Mouse (Mus musculus) brain, embryonic 18.5 days (tissue): ENCODE measurements around the gene Sdf4.

ENCODE experiments used
- DNase-seq: peaks from one replicate; pipeline ENCODE4 v3.0.0-alpha.2; 2012; ENCODE audit warnings: low read depth, low spot score

Sdf4 gene

GRCm38 (mm10) chr4:155992241-155992905, at the start of gene Sdf4, which contains the start of gene B3galt6:
Sdf4 (plus strand) TSS chr4:155992872.
B3galt6 (minus strand) TSS chr4:155992649.
- no peak for DNase-seq

- DNase-seq = no peak
Observed at GRCm38 (mm10) chr4:155943049-155943452, 49.6 kb upstream of the Sdf4 start.

GRCm38 (mm10) chr4:155943534-155944249, 49.0 kb upstream of the Sdf4 start, which contains the start of gene Ube2j2:
Ube2j2 (plus strand) TSS chr4:155943831.
- peak; percentile 86 for DNase-seq

- DNase-seq = no peak
Observed at GRCm38 (mm10) chr4:155944271-155944670, 48.4 kb upstream of the Sdf4 start.

GRCm38 (mm10) chr4:155947094-155947493, 45.6 kb upstream of the Sdf4 start:
- DNase-seq = no peak

- no peak for DNase-seq
Observed at GRCm38 (mm10) chr4:155955491-155955890, 37.2 kb upstream of the Sdf4 start.

GRCm38 (mm10) chr4:155959275-155959674, 33.4 kb upstream of the Sdf4 start:
- peak; percentile 39 for DNase-seq

GRCm38 (mm10) chr4:155962167-155962971, 30.3 kb upstream of the Sdf4 start, which contains the start of gene C1qtnf12:
C1qtnf12 (plus strand) TSS chr4:155962318.
- no peak for DNase-seq

GRCm38 (mm10) chr4:155963106-155963505, 29.6 kb upstream of the Sdf4 start:
- no peak for DNase-seq

GRCm38 (mm10) chr4:155964396-155964795, 28.3 kb upstream of the Sdf4 start:
- no peak for DNase-seq

GRCm38 (mm10) chr4:155969043-155969653, 23.5 kb upstream of the Sdf4 start:
- DNase-seq = no peak

- DNase-seq = no peak
Observed at GRCm38 (mm10) chr4:155970286-155970685, 22.4 kb upstream of the Sdf4 start.

- DNase-seq = no peak
Observed at GRCm38 (mm10) chr4:155972651-155973050, 20.0 kb upstream of the Sdf4 start.

GRCm38 (mm10) chr4:155973239-155973638, 19.4 kb upstream of the Sdf4 start:
- no peak for DNase-seq

GRCm38 (mm10) chr4:155981436-155982082, 11.1 kb upstream of the Sdf4 start:
- DNase-seq = no peak

- DNase-seq = no peak
Observed at GRCm38 (mm10) chr4:155983788-155984187, 8.9 kb upstream of the Sdf4 start.

- no peak for DNase-seq
Observed at GRCm38 (mm10) chr4:155991211-155991907, 1.3 kb upstream of the Sdf4 start.

- DNase-seq = no peak
Observed at GRCm38 (mm10) chr4:155991908-155992230, 803 bp upstream of the Sdf4 start.

- DNase-seq = peak; percentile 93
Observed at GRCm38 (mm10) chr4:155992906-155993547, 355 bp downstream of the Sdf4 start.

- no peak for DNase-seq
Observed at GRCm38 (mm10) chr4:155993606-155994005, 934 bp downstream of the Sdf4 start.
